Mouse (Mus musculus) bone marrow macrophage, adult 2 months (primary cell): Measurements from ENCODE around the gene Sec14l5.
"Not testable (repeated sequence)": the region's sequence is repeated elsewhere in the genome, so short reads cannot be mapped to it uniquely, and the experiment has no call there.

Source experiments
- CTCF ChIP-seq: IDR thresholded peaks from 2 replicates; pipeline ENCODE4 v1.5.1; 2012; ENCODE audit warnings: low read depth, mild to moderate bottlenecking, low read length, moderate library complexity
- POLR2A ChIP-seq: IDR thresholded peaks from 2 replicates; pipeline ENCODE4 v1.6.1; 2012; ENCODE audit warnings: mild to moderate bottlenecking, low read depth, low read length, borderline replicate concordance

DNA sequence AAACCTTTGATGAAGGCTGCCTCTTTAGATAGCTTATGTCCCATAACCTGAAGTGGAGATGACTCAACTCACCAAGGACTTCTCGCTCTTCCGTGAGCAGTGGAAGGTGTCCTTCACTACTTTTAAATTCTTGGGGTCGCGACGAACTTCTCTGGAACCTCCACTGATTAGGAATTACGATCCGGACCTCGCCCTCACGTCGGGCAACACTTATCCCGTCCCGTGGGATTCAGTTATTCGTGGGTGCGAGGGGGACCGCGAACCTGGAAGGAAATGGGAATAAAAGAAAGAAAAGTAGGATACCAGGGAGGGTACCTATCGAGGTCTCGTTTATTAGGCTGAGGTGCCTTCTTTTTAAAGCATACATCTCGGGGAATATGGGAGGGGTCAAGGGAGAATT lies 80.6 kb downstream of the Sec14l5 start:
- TF ChIP-seq CTCF, POLR2A: not testable (repeated sequence)
